Mouse (Mus musculus): Measurements from ENCODE around the gene Madd. TPM values are rescaled to one million over a fixed set of nuclear protein-coding genes. Genes with fewer than 3 reads are reported as not detected.
"Not testable (repeated sequence)": the region's sequence is repeated elsewhere in the genome, so short reads cannot be mapped to it uniquely, and the experiment has no call there.

Gene Madd
- polyA plus RNA-seq, 1 experiment from 2014 or later = 27.0 TPM

- no peak for DNase-seq (ENCODE audit: low spot score)
Measured at GRCm38 (mm10) chr2:91125101-91125500, 58.5 kb downstream of the Madd start.

GRCm38 (mm10) chr2:91123521-91123920 is 60.1 kb downstream of the Madd start:
- DNase-seq (ENCODE audit: low spot score) = no peak

DNA sequence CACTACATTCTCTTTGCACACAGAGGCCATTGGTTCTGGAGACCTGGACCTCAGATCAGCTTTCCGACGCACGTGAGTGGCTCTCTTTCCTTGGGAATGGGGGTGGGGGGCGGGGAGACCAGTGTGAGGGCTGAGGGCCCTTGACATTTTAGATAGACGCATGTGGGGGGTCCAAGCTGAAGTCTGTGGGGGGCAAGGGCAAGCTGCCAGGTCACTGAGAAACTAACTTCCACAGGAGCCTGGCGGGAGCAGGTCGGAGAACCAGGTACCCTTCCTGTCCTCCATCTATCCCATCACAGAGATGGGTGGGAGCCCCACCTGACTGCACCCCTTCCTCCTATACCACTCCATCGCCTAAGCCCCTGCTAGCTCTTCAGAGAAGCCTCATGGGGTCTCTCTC is 62.1 kb downstream of the Madd start:
- no peak for DNase-seq (ENCODE audit: low spot score)

GRCm38 (mm10) chr2:91121011-91121410 is 62.6 kb downstream of the Madd start:
- DNase-seq (ENCODE audit: low spot score) = no peak

DNA sequence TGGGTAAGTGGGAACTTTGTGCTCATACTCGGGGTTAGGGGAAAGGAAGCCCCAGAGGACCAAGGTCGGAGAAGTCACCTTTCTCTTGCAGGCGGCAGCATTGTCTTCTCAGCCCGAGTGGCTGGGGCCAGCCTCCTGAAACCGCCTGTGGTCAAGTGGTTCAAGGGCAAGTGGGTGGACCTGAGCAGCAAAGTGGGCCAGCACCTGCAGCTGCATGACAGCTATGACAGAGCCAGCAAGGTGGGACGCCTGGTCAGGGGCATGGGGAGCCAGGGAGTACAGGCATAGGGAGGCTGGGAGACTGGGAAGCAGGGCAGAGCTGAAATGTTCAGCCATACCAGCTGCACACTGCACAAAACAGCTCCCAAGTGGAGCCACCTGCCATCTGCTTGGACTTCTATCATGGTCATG is 63.4 kb downstream of the Madd start:
- DNase-seq (ENCODE audit: low spot score) = no peak

DNA sequence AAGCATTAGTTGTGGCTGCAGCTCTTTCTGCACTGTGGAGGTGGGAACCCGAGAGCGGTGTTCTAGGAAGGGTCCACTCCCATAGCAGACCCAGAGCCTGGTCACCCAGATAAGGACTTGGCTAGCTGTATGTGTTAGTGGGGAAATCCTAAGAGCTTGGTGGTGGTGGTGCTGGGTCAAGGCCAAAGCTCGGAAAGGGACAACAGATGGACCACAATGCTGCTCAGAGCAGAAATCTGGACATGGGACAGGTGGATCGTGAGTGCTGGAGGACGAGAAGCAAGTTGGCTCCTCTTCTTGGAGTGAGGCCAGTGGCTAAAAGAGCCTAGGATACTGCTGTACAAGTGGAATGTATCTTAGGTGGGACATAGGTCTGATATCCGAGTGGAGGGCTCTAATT is 64.1 kb downstream of the Madd start:
- no peak for DNase-seq (ENCODE audit: low spot score)

DNA sequence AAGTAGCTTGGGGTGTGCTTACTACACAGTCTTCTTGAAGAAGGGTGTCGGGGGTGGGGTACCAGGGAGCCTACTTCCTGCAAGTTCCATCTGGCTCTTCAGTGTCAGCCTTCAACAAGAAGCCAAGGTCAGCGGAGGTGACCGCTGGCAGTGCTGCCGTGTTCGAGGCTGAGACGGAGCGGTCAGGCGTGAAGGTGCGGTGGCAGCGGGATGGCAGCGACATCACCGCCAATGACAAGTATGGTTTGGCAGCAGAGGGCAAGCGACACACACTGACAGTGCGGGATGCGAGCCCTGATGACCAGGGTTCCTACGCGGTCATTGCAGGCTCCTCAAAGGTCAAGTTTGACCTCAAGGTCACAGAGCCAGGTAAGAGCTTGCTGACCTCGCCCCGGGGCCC is 64.6 kb downstream of the Madd start:
- no peak for DNase-seq (ENCODE audit: low spot score)

DNA sequence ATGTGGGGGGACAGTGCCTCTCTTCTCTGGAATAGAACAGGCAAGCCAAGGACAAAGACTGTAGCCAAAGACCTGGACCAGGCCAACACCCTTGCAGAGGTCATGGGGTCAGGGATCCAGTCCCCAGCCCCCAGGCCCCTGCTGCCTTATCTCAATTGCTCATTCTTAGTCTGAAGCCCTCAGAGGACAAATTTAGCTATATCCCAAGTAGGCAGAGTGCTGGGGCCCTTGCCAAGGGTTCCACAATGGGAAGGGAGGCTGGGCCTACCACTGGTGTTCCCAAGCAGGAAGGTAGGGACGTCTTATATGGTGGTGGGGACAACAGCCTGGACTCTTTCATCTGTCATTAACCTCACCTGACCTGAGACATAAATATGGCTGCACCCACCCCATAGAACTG is 65.0 kb downstream of the Madd start:
- DNase-seq (ENCODE audit: low spot score) = no peak

- DNase-seq (ENCODE audit: low spot score) = no peak
Measured at GRCm38 (mm10) chr2:91117585-91118275, 65.9 kb downstream of the Madd start, which contains the start of gene Mybpc3. Gene Mybpc3, plus strand, starts transcription at chr2:91118144.

DNA sequence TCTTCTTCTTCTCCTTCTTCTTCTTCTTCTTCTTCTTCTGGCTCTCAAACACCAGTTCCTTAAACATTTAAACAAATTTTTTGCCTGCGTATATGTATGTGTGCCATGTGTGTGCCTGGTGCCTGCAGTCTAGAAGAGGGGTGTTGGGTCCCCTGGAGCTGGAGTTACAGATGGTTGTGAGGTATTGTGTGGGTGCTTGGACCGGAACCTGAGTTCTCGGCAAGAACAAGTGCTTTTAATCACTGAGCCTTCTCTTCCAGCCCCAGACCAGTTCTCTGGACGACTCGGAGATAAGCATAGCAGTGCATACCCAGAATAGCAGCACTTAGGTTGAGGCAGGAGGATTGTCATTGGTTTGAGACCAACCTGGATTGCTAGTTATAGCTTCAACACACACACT is 66.8 kb downstream of the Madd start:
- DNase-seq (ENCODE audit: low spot score) = no peak

DNA sequence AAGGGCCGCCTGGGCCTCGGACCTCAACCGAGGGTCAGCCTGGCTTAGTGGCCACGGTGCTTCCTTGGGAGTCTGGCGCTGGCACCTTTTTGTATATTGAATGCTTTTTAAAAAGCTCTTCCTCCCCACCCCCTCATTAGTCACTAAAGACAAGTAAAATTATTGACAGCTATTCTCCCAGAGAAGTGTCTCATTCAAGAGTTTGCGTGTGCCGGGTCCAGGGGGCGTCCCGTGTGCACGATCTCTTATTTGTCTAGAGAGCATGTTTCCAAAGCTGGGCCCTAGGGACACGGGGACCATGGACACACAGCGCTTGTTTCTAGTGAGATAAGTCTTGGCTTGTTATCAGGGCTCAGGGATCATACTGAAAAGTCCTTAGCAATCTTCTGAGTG is 68.1 kb downstream of the Madd start:
- DNase-seq (ENCODE audit: low spot score) = no peak

DNA sequence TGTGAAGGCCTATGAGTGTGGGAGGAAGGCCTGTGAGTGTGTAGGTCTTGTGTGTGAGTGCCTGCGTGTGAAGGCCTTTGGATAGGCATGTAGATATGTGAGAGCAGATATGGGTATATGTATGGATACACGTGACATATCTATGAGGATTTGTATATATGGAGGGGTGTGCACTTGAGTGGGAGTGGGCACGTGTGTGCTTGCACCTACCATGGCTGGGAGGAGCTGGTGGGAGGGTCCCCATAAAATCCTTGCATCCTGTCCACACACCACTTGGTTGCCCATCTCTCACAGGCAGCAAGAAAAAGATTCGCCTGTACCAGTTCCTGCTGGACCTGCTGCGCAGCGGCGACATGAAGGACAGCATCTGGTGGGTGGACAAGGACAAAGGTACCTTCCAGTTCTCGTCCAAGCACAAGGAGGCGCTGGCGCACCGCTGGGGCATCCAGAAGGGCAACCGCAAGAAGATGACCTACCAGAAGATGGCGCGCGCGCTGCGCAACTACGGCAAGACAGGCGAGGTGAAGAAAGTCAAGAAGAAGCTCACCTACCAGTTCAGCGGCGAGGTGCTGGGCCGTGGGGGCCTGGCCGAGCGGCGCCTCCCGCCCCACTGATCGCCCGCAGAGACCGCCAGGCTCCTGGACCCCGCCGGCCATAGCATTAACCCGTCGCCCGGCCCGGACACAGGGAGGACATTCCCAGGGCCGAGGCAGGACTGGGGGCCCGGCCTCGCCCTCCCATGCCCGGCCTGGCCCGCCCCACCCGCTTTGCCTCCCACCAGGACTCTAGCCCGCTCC is 68.7 kb downstream of the Madd start:
- DNase-seq (ENCODE audit: low spot score) = peak; percentile 66

GRCm38 (mm10) chr2:91113852-91114251 is 69.8 kb downstream of the Madd start:
- DNase-seq (ENCODE audit: low spot score) = no peak

DNA sequence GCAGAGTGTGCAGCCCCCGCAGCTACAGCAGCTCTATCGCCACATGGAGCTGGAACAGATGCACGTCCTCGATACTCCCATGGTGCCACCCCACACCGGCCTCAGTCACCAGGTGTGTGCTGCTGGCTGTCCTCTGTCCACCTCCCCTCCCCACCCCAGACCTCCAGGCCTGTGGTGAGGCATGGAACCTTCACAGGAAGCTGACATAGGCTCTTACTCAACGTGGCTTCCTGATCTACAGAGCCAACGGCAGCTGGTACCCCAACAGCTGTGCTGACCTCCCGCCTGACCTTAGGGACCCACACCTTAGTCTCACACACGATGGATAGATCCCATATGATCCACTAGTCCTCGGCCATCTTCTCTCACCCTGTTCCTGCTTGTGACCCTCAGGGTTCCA is 70.3 kb downstream of the Madd start:
- DNase-seq (ENCODE audit: low spot score) = no peak

DNA sequence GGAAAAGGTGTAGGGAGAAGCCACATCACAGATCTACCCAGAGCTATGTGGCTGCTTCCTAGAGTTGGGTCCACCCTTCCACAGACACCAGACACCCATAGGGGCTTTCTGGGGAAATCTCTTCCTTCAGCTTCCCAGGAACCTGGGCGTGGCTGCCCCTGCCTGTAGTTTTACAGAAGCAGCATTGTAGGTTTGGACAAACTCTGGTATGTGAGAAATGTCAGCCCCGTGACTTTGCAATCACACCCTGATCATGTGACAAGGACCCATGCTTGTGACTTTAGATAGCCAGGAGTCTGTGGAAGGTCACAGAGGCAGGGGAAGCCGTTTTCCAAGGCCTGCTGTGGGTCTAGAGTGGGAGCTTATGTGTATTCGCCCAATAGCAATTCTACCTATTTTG is 71.1 kb downstream of the Madd start:
- DNase-seq (ENCODE audit: low spot score) = no peak

DNA sequence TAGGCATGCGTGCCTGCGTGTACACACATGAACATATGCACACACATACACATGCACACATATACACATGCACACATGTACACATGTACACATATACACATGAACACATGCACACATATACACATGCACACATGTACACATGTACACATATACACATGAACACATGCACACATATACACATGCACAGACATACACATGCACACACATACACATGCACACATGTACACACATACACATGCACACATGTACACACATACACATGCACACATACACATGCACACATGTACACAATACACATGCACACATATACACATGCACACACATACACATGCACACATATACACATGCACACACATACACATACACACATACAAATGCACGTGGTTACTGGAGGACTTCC is 71.8 kb downstream of the Madd start:
- not testable (repeated sequence) for DNase-seq (ENCODE audit: low spot score)

DNA sequence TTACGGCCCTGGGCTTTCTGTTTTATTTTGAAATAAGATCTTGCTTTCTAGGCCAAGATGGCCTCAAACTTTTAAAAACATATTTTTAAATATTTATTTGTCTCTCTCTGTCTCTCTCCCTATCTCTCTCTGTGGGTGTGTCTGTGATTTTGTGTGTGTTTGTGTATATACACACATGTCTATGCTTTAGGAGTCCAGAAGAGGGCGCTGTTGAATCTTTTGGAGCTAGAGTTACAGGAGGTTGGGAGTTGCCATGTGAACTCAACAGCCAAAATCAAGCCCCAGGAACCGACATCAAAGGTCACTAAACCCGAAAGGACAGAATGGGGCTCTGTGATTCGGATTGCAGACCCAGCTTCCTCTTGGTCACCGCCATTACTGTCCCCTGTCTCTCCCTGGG is 73.2 kb downstream of the Madd start:
- no peak for DNase-seq (ENCODE audit: low spot score)

DNA sequence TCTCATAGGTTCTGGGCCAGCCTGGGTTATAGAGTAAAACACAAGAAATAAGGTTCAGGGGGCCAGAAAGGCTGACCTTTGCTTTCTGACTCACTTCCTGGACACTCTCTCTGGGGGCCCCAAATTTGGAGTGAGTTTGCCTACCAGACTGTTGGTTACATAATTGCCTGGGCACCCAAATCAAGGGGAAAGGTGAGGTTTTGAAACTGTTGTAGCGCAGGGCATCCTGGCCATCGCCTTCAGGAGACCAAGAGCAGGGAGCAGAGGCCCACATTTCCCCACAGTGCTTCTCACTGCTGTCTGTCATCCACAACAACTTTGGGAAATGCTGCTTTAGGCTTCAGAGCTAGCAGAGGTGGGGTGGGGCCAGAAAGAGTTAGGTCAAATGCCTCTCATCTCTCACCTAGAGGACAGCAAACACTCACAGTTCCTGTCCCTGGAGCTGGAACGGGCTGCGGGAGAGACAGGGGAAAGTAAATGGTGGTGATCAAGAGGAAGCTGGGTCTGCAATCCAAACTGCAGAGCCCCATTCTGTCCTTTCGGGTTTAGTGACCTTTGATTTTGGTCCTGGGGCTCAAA is 73.7 kb downstream of the Madd start:
- no peak for DNase-seq (ENCODE audit: low spot score)

- no peak for DNase-seq (ENCODE audit: low spot score)
Measured at GRCm38 (mm10) chr2:91109241-91109640, 74.4 kb downstream of the Madd start.

GRCm38 (mm10) chr2:91108156-91108555 is 75.5 kb downstream of the Madd start:
- DNase-seq (ENCODE audit: low spot score) = no peak

DNA sequence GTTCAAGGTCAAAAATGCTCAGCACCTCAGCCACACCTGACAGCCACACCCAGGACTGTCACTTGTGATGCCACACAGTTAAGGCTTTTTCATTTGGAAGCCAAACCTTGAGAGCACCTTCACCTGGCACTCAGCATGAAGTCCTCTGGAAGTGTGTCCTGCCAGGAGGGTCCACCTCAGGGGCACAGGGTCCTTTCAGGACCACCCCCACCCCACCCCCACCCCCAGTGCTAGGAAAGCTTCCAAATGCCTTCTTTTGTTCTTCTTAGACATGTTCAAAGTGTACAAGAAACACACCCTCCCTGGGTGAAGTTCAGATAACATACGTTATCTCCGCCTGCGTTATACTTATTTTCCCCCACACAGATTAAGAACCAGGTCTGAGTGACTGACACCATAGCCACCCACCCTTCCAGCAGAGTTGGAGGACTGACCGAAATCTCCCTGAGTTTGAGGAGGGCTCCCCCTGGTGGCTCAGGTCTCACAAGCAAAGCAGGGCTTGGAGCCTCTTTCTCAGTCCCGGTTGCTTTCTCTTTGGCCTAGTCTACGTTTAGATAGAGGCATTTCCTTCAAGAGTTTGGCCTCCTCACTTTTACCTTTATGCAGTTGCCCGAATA is 82.4 kb downstream of the Madd start:
- DNase-seq (ENCODE audit: low spot score) = peak; percentile 90

- DNase-seq (ENCODE audit: low spot score) = no peak
Measured at GRCm38 (mm10) chr2:91098156-91098555, 85.5 kb downstream of the Madd start.
